Mouse (Mus musculus): ENCODE results near the gene Ccl2.

Gene Ccl2

DNA sequence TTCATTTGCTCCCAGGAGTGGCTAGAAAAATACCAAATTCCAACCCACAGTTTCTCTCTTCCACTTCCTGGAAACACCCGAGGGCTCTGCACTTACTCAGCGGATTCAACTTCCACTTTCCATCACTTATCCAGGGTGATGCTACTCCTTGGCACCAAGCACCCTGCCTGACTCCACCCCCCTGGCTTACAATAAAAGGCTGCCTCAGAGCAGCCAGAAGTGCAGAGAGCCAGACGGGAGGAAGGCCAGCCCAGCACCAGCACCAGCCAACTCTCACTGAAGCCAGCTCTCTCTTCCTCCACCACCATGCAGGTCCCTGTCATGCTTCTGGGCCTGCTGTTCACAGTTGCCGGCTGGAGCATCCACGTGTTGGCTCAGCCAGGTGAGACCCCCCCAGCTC is at the start of gene Ccl2:
Gene Ccl2, plus strand, starts transcription at position 216 of the 400 bp plus-strand sequence.
- peak in 1 of 2 experiments; percentile 3 for DNase-seq

DNA sequence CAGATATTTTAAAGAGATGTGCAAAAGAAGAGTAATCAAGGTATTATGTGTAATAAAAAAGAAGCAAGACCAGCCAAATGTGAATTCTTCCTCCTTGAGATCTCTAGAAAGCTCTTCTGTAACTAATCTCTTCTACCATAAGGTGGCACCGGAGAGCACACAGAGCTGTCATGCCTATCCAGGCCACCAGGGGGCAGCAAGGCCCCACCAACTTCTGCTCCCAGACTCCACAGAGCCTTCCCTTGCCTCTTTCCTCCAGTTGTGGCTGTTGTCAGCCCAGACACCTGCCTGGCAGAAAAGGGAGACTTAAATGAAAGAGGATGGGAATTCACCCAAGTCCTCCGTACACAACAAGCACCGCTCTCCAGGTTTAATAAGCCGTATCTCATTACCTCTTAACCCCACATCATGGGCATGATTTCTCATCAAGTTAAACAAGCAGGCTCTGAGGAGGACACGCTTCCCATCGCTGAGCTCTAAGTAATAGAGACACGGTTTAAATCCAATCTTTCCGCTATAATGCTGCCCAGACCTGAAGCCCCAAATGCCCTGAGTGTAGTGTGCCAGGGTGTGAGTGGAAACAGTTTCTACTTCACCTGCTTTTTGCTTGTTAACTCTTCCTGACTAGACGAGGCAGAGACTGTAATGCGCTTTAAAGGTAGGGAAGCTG is 39.1 kb upstream of the Ccl2 start:
- peak; percentile 32 to 52 for DNase-seq

GRCm38 (mm10) chr11:81997085-81997484 is 38.3 kb upstream of the Ccl2 start:
- no peak for DNase-seq

GRCm38 (mm10) chr11:81998646-81999045 is 36.7 kb upstream of the Ccl2 start:
- no peak for DNase-seq

GRCm38 (mm10) chr11:81999469-81999868 is 35.9 kb upstream of the Ccl2 start:
- no peak for DNase-seq

GRCm38 (mm10) chr11:82000581-82000980 is 34.8 kb upstream of the Ccl2 start:
- no peak for DNase-seq

- no peak for DNase-seq
Measured at GRCm38 (mm10) chr11:82004810-82005209, 30.6 kb upstream of the Ccl2 start.

GRCm38 (mm10) chr11:82006796-82007423 is 28.5 kb upstream of the Ccl2 start:
- no peak for DNase-seq

- DNase-seq: no peak
Measured at GRCm38 (mm10) chr11:82010115-82010514, 25.3 kb upstream of the Ccl2 start.

DNA sequence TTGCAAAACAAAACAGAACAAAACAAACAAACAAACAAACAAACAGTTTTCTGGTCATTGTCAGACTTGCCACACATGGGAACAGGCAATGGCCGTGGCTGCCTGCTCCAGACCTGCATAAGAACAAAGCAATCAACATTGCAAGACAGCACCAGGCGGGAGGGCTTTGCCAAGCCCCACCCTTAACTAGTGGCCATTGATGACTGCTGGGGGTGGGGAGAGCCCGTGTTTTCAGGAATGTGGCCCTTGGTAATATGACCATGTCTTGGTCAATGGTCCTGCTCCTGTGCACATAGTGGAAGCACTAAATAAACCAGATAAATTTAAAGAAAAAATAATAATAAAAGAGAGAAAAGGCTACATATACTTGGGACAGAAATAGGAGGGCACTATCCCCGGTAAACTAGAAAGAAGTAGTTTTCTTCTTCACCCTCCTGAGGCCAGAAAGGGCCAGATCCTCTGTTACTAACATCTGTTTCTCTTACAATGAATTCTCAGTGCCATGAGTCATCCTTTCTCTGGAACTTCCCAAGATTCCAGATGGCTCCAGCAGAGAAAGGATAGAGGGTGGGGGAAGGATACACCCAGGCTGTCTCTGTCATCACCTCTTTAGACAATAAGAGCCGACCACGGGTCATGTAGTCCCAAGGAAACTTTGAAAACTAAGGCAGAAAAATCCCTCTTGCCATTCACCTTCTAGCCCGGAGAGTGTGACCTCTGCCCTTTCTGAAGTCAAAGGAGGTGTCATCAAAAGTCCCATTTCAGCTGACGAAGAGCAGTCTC is 23.8 kb upstream of the Ccl2 start:
- no peak for DNase-seq

GRCm38 (mm10) chr11:82013756-82014155 is 21.6 kb upstream of the Ccl2 start:
- DNase-seq: no peak

GRCm38 (mm10) chr11:82015066-82015465 is 20.3 kb upstream of the Ccl2 start:
- no peak for DNase-seq

- DNase-seq: no peak
Measured at GRCm38 (mm10) chr11:82016181-82016780, 19.1 kb upstream of the Ccl2 start.

- DNase-seq: no peak
Measured at GRCm38 (mm10) chr11:82019389-82019788, 16.0 kb upstream of the Ccl2 start.

GRCm38 (mm10) chr11:82019793-82020192 is 15.6 kb upstream of the Ccl2 start:
- no peak for DNase-seq

DNA sequence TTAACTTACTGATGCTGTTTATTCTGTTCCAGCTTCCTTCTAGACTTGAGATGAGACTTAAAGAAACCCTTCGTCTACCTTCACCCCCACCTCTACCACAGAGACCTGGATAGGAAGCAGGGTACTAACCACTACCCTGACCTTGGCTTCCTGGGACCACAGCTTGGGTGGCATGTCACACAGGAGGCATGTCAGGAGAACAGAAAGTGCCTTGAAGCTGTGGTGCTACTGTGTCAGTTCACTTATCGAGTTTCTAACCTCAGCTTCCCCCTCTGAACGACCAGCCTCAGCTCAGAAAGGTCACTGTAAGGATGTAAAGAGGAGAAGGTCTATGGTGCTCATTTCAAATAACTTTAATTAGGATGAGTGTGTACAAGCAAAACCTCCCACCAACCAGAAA is 14.0 kb upstream of the Ccl2 start:
- DNase-seq: no peak

- DNase-seq: no peak
Measured at GRCm38 (mm10) chr11:82022504-82023056, 12.8 kb upstream of the Ccl2 start.

GRCm38 (mm10) chr11:82023769-82024168 is 11.6 kb upstream of the Ccl2 start:
- DNase-seq: no peak

DNA sequence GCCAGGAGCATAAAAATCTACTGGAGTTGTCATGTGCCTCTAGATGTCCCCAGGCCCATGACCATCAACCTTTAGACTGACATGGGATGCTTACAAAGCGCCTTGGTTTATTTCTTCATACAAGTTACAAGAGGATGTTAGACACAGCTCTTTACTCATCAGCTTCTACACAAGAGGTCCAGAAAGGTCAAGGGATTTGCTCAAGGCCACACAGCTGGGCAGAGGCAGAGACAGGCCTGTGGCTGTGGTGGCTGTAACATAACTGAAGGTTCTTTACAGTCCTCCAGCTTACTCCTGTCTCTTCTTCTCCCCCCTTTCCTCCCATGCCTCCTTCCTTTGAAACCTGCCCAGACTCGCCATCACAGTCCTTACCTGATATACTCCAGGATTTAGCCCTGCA is 5.2 kb upstream of the Ccl2 start:
- DNase-seq: no peak

DNA sequence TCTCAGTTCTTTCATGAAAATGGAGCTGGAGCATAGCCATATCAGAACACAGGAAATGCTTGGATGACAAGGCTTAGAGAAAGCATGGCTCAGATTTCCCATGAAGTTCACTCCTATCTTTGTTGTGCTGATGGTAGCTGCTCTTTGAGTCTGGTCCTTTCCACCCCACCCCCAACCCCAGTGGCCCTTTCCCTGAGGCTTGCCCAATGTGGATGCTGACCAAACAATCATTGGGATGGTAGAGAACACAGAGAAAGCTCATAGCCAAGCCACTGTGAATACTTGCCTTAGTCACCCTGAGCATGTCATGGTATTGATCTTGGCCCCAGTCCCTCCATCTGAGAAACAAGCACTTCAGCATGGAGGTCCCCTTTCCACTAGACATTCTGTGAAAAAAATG is 3.2 kb upstream of the Ccl2 start:
- no peak for DNase-seq

GRCm38 (mm10) chr11:82032678-82033344 is 2.6 kb upstream of the Ccl2 start:
- DNase-seq: no peak

- no peak for DNase-seq
Measured at GRCm38 (mm10) chr11:82034446-82034845, 925 bp upstream of the Ccl2 start.

DNA sequence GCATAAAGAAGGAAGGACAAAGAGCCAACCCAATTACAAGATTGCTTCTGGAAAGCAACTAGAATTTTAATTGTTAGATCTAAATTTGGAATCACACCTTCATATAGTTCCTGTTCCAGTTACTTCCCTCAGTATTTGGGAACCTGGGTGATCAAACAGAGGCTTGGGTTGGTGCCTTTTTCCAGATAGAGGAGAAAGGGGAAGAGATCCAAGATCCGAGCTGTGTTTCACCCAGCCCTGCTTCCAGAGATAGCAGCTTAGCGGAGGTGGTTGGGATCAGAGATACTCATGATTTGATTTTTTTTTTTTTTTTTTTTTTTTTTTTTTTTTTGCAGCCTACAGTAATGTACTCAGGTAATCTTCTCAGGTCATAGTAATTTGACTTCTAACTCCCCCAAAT is 486 bp downstream of the Ccl2 start:
- no peak for DNase-seq
